ENCODE assay signal across 13 mouse cellular contexts in genomic region chr12:4016321-4016720, GRCm38 (mm10). TPM values are rescaled to one million over a fixed set of nuclear protein-coding genes. Genes with fewer than 3 reads are reported as not detected.
DNase-seq lines count a peak whose midpoint lies in the region; ATAC-seq and TF ChIP-seq lines count a peak whose summit lies in the region.
"Had no signal": no experiment of that assay in that cellular context is flagged by ENCODE, and none has a peak within 500 bp of the region (broad histone marks: within the 10 kb centered on the region; RNA-seq: fewer than 3 reads in every experiment).

No protein-coding gene starts in this region.

- ATAC-seq in forebrain, embryonic 16.5 days, result no peak
- ATAC-seq in forebrain, embryonic 13.5 days, result no peak
- no peak for ATAC-seq in heart, embryonic 15.5 days (replicated peaks; ENCODE audit: insufficient number of reproducible peaks, insufficient read depth, low FRiP score, low read depth)

- 57% methylated on average over 7 of the region's 7 CpGs for WGBS in forebrain, embryonic 16.5 days
- 69% methylated on average over 7 of the region's 7 CpGs for whole genome bisulfite sequencing in forebrain, embryonic 13.5 days
- WGBS in kidney, adult 2 months, result 52% methylated on average over 7 of the region's 7 CpGs
- 20% methylated on average over 7 of the region's 7 CpGs for WGBS in heart, embryonic 15.5 days

- H3K27me3 ChIP-seq in forebrain, embryonic 16.5 days (replicated peaks; ENCODE audit: control insufficient read depth, insufficient read depth, low read length), result no peaks in the 10 kb centered on the region
- H3K27me3 ChIP-seq in forebrain, embryonic 13.5 days, result no peaks in the 10 kb centered on the region
- H3K27me3 ChIP-seq in kidney, adult 2 months (replicated peaks; ENCODE audit: control insufficient read depth, insufficient read depth, low read length), result no peaks in the 10 kb centered on the region
- no peaks in the 10 kb centered on the region for H3K27me3 ChIP-seq in heart, embryonic 15.5 days
- H3K27me3 ChIP-seq: stomach, embryonic 15.5 days had no signal

- no peaks in the 10 kb centered on the region for H3K36me3 ChIP-seq in forebrain, embryonic 16.5 days (ENCODE audit: control insufficient read depth, insufficient read depth)
- H3K36me3 ChIP-seq in forebrain, embryonic 13.5 days (ENCODE audit: poor library complexity, severe bottlenecking), result no peaks in the 10 kb centered on the region
- H3K36me3 ChIP-seq in kidney, adult 2 months (ENCODE audit: control insufficient read depth, insufficient read depth, low read length), result no peaks in the 10 kb centered on the region
- no peaks in the 10 kb centered on the region for H3K36me3 ChIP-seq in heart, embryonic 15.5 days
- H3K36me3 ChIP-seq: limb, embryonic 10.5 days; stomach, embryonic 15.5 days had no signal

- peak overlapping the region; percentile 47; the same call in 1 of the 2 replicates for H3K27ac ChIP-seq in forebrain, embryonic 16.5 days (ENCODE audit: low read length)
- H3K27ac ChIP-seq in forebrain, embryonic 13.5 days, result no peak overlapping the region
- H3K27ac ChIP-seq in kidney, adult 2 months (ENCODE audit: insufficient read depth, low read depth, low read length), result no peak overlapping the region
- H3K27ac ChIP-seq in brown adipose tissue, adult 24 weeks (replicated peaks; ENCODE audit: low read depth, low read length), result peak overlapping the region; percentile 99
- peak overlapping the region; percentile 61 for H3K27ac ChIP-seq in heart, embryonic 15.5 days
- H3K27ac ChIP-seq: limb, embryonic 10.5 days; liver, embryonic 14.5 days; stomach, embryonic 15.5 days had no signal

- peaks cover 6% of the 10 kb centered on the region; the same call in 1 of the 2 replicates for H3K4me1 ChIP-seq in forebrain, embryonic 16.5 days (replicated peaks; ENCODE audit: control insufficient read depth, insufficient read depth, low read length)
- 0 out of 2 replicates have a peak, but pooled peaks cover 2% of the 10 kb centered on the region for H3K4me1 ChIP-seq in forebrain, embryonic 13.5 days
- H3K4me1 ChIP-seq in kidney, adult 2 months (ENCODE audit: control insufficient read depth, insufficient read depth, low read length), result no peaks in the 10 kb centered on the region
- H3K4me1 ChIP-seq in brown adipose tissue, adult 24 weeks (ENCODE audit: control insufficient read depth, insufficient read depth, insufficient read length, low read length), result peaks cover 25% of the 10 kb centered on the region
- H3K4me1 ChIP-seq in heart, embryonic 15.5 days (replicated peaks), result peaks cover 18% of the 10 kb centered on the region
- H3K4me1 ChIP-seq: limb, embryonic 10.5 days had no signal

- H3K9ac ChIP-seq in forebrain, embryonic 16.5 days (replicated peaks; ENCODE audit: low read depth, low read length), result no peak overlapping the region
- no peak overlapping the region for H3K9ac ChIP-seq in forebrain, embryonic 13.5 days
- H3K9ac ChIP-seq in heart, embryonic 15.5 days, result no peak overlapping the region
- H3K9ac ChIP-seq: liver, embryonic 14.5 days; stomach, embryonic 15.5 days had no signal

- no peak for TF ChIP-seq CTCF in kidney, adult 2 months (conservative IDR thresholded peaks at IDR 0.05; ENCODE audit: insufficient read depth, insufficient read length, low read depth, low read length)

- H3K9me3 ChIP-seq in forebrain, embryonic 16.5 days (ENCODE audit: control insufficient read depth, low read length), result no peaks in the 10 kb centered on the region
- H3K9me3 ChIP-seq in forebrain, embryonic 13.5 days (replicated peaks), result no peaks in the 10 kb centered on the region
- no peaks in the 10 kb centered on the region for H3K9me3 ChIP-seq in heart, embryonic 15.5 days (replicated peaks)
- H3K9me3 ChIP-seq: limb, embryonic 10.5 days; stomach, embryonic 15.5 days had no signal

- H3K4me3 ChIP-seq in forebrain, embryonic 16.5 days (replicated peaks; ENCODE audit: low read length), result no peak overlapping the region
- H3K4me3 ChIP-seq in forebrain, embryonic 13.5 days, result no peak overlapping the region
- H3K4me3 ChIP-seq in kidney, adult 2 months (ENCODE audit: insufficient read depth, low read depth, low read length), result no peak overlapping the region
- H3K4me3 ChIP-seq in brown adipose tissue, adult 24 weeks (ENCODE audit: insufficient read depth, low read depth, low read length), result no peak overlapping the region
- H3K4me3 ChIP-seq in heart, embryonic 15.5 days, result no peak overlapping the region
- H3K4me3 ChIP-seq: limb, embryonic 10.5 days; stomach, embryonic 15.5 days had no signal

- DNase-seq in kidney, adult 2 months, result peak; percentile 21
- DNase-seq in kidney, postnatal 4 days, result no peak
- DNase-seq in right cerebral cortex, postnatal 14 days, result no peak
- no peak for DNase-seq in kidney, postnatal 10 days
- DNase-seq: adrenal gland, postnatal 36 days; thymus, postnatal 25 days had no signal

- no peak overlapping the region for H3K4me2 ChIP-seq in forebrain, embryonic 16.5 days (ENCODE audit: low read length)
- no peak overlapping the region for H3K4me2 ChIP-seq in forebrain, embryonic 13.5 days
- no peak overlapping the region for H3K4me2 ChIP-seq in heart, embryonic 15.5 days
- H3K4me2 ChIP-seq: stomach, embryonic 15.5 days had no signal

- TF ChIP-seq POLR2A in kidney, adult 2 months (IDR thresholded peaks at IDR 0.05; ENCODE audit: low read depth, low read length), result no peak

RNA-seq across cellular contexts. Expression of gene Efr3b, which starts 22.4 kb away (rescaled TPM):
- 33.1 and 37.2 TPM in 2 replicates for polyA plus RNA-seq in forebrain, embryonic 16.5 days (2015; fragmentation: Nextera tagmentation; extraction: Ambion mirVana)
- 20.7 and 24.4 TPM in 2 replicates for polyA plus RNA-seq in forebrain, embryonic 13.5 days (2015; fragmentation: Nextera tagmentation; extraction: Ambion mirVana)
- 1.6 and 2.1 TPM in 2 replicates for polyA plus RNA-seq in kidney, adult 2 months (2012; rRNA removed)
- 2.3 and 3.3 TPM in 2 replicates for polyA plus RNA-seq in brown adipose tissue, adult 24 weeks (2012; ENCODE audit: insufficient read depth, insufficient read length, missing spikeins)
- polyA plus RNA-seq in heart, embryonic 15.5 days (2015; fragmentation: Nextera tagmentation; extraction: Ambion mirVana), result 5.1 and 5.4 TPM in 2 replicates

Comparison
In these comparisons a context has a peak if more than half of its experiments do, and no peak if none do; other contexts are left out.
1. H3K27ac ChIP-seq: peak in forebrain, embryonic 16.5 days (single experiment), brown adipose tissue, adult 24 weeks (single experiment) and heart, embryonic 15.5 days (single experiment); none in forebrain, embryonic 13.5 days (single experiment) and kidney, adult 2 months (single experiment).